Mouse (Mus musculus) kidney, embryonic 14.5 days (tissue): ENCODE measurements around the gene Tecpr2. TPM values are rescaled to one million over a fixed set of nuclear protein-coding genes. Genes with fewer than 3 reads are reported as not detected.

ENCODE experiments used
- ATAC-seq: fragments of 200-750 bp; cut with Nextera tagmentation; 2 replicates; pipeline ENCODE4 v1.8.0; 2017; ENCODE audit warnings: moderate number of reproducible peaks, mild to moderate bottlenecking, moderate TSS enrichment, moderate library complexity; ENCODE audit not compliant: low FRiP score, low TSS enrichment
- H3K27ac ChIP-seq: fragments of 300-500 bp; sonication (generic); 2 replicates; pipeline ENCODE4 v1.5.1; 2014; ENCODE audit warnings: low read depth, mild to moderate bottlenecking, low read length, moderate library complexity, mixed read lengths
- H3K27me3 ChIP-seq: fragments of 300-500 bp; sonication (generic); 2 replicates; pipeline ENCODE4 v1.6.1; 2014; ENCODE audit warnings: mild to moderate bottlenecking, low read length; ENCODE audit not compliant: control insufficient read depth, insufficient read depth
- H3K36me3 ChIP-seq: fragments of 300-500 bp; sonication (generic); 2 replicates; pipeline ENCODE4 v1.6.1; 2014; ENCODE audit warnings: low read length, mixed read lengths; ENCODE audit not compliant: control insufficient read depth, insufficient read depth
- H3K4me1 ChIP-seq: fragments of 300-500 bp; sonication (generic); 2 replicates; pipeline ENCODE4 v1.6.1; 2014; ENCODE audit warnings: low read length, mixed read lengths; ENCODE audit not compliant: control insufficient read depth, insufficient read depth
- H3K4me2 ChIP-seq: fragments of 300-500 bp; sonication (generic); replicated peaks from 2 replicates; pipeline ENCODE4 v1.6.1; 2014; ENCODE audit warnings: low read depth, mild to moderate bottlenecking, low read length
- H3K4me3 ChIP-seq: fragments of 300-500 bp; sonication (generic); 2 replicates; pipeline ENCODE4 v1.5.1; 2014; ENCODE audit warnings: mild to moderate bottlenecking, low read length
- H3K9ac ChIP-seq: fragments of 300-500 bp; sonication (generic); 2 replicates; pipeline ENCODE4 v1.6.1; 2014; ENCODE audit warnings: low read depth, mild to moderate bottlenecking, low read length, moderate library complexity
- H3K9me3 ChIP-seq: fragments of 300-500 bp; sonication (generic); 2 replicates; pipeline ENCODE4 v1.6.1; 2016; ENCODE audit warnings: low read length; ENCODE audit not compliant: control insufficient read depth
- WGBS: fragments of 180-500 bp; shearing (Covaris S2); extraction: QIAGEN DNeasy Blood & Tissue Kit; methylation state at CpG from one replicate; pipeline ENCODE4 v1.1.7; 2014; 5-methylcytosine and 5-hydroxymethylcytosine counted together
- polyA plus RNA-seq: library from polyadenylated mRNA; unstranded; fragments of >200 nt; fragmentation: Nextera tagmentation; extraction: Ambion mirVana; gene quantifications from 2 replicates; pipeline ENCODE4 v1.2.1, GENCODE M21; 2014

Gene Tecpr2
- polyA plus RNA-seq, 1 experiment from 2014 or later, result 3.6 TPM

DNA sequence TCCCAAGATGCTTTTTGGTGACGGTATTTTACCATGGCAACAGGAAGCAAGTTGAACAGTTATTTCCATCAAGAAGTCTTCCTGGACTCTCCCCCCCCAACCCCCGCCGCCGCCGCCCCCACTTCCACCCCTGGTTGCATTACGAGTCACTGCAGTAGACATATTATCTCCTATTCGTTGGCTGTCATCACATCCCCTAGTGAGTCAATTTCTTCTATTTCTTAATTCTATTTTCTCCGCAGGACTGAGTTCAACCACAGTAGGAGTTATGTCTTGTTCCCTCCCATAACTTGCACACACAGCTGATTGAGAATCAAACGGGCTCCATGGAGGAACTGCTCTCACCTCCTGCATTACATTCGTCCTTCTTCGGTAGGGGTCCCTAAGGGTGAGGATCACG lies 958 bp upstream of the Tecpr2 start:
- Histone ChIP-seq H3K27me3 (no peaks in the 10 kb centered on the region), H3K4me3 (peak overlapping the region; percentile 80), H3K9me3 (no peaks in the 10 kb centered on the region), H3K36me3 (peaks cover 4% of the 10 kb centered on the region; the same call in 1 of the 2 replicates), H3K4me2 (peak overlapping the region; percentile 90), H3K27ac (no peak overlapping the region), H3K4me1 (peaks cover 7% of the 10 kb centered on the region), H3K9ac (peak overlapping the region; percentile 69)
- ATAC-seq, result no peak
- 37% methylated on average over 12 of the region's 12 CpGs for WGBS

GRCm38 (mm10) chr12:110888606-110889005 lies 458 bp upstream of the Tecpr2 start:
- H3K4me1 ChIP-seq, result peaks cover 7% of the 10 kb centered on the region
- no peak overlapping the region for H3K27ac ChIP-seq
- ATAC-seq, result no peak; the same call in 1 of the 2 replicates
- 0% methylated on average over 25 of the region's 25 CpGs for WGBS
- peak overlapping the region; percentile 80 for H3K4me3 ChIP-seq
- peak overlapping the region; percentile 90 for H3K4me2 ChIP-seq
- no peaks in the 10 kb centered on the region for H3K27me3 ChIP-seq
- peak overlapping the region; percentile 69 for H3K9ac ChIP-seq
- H3K36me3 ChIP-seq, result peaks cover 2% of the 10 kb centered on the region; the same call in 1 of the 2 replicates
- H3K9me3 ChIP-seq, result no peaks in the 10 kb centered on the region

GRCm38 (mm10) chr12:110891887-110892286 lies 2.8 kb downstream of the Tecpr2 start:
- no peak for ATAC-seq
- no peaks in the 10 kb centered on the region for H3K9me3 ChIP-seq
- H3K27ac ChIP-seq, result no peak overlapping the region
- H3K4me1 ChIP-seq, result peaks cover 7% of the 10 kb centered on the region
- 100% methylated on average over 1 of the region's 1 CpGs for WGBS
- H3K36me3 ChIP-seq, result no peaks in the 10 kb centered on the region; the same call in 1 of the 2 replicates
- no peak overlapping the region for H3K4me2 ChIP-seq
- H3K4me3 ChIP-seq, result no peak overlapping the region
- no peaks in the 10 kb centered on the region for H3K27me3 ChIP-seq
- no peak overlapping the region for H3K9ac ChIP-seq

DNA sequence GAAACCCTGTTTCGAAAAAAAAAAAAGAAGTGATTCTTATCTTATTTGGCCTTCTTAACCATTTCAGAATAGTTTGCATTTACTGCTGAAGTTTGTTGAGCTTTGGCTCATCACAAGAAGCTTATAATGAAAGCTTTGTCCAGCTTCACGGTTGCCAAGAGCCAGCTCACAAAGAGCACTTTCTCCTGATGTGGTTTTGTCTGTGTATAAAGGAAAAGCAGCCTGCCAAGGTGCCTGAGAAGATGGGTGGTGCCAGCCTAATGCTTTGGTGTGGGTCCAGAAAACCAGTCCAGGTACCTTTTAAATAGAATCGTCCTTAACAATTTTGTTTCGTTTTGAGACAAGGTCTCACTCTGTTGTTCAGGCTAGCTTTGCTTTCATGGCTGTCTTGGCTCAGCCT lies 13.0 kb downstream of the Tecpr2 start:
- H3K36me3 ChIP-seq, result no peaks in the 10 kb centered on the region; the same call in 1 of the 2 replicates
- H3K4me3 ChIP-seq, result no peak overlapping the region
- no peak for ATAC-seq
- H3K9ac ChIP-seq, result no peak overlapping the region
- H3K4me2 ChIP-seq, result no peak overlapping the region
- H3K9me3 ChIP-seq, result no peaks in the 10 kb centered on the region
- no peaks in the 10 kb centered on the region for H3K27me3 ChIP-seq
- no peaks in the 10 kb centered on the region for H3K4me1 ChIP-seq
- 92% methylated on average over 4 of the region's 4 CpGs for WGBS
- no peak overlapping the region for H3K27ac ChIP-seq

DNA sequence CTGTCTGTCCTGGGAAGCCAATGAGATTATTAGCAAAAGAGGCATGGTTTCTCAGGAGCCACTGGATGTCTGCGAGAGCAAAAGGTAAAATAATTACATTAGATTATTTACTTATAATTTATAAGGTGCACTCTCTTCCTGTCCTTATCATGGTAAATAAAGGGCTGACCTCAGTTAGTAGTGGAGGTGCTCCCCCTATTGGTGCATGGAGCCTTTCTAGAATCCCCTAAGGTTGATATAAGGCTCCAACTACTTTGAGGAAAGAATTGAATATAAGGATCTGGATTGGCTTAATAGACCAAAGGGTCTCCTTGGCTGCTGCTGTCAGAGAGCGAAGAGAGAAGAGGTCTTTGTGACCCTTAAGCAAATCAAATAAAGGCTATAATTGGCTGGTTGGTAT lies 14.5 kb downstream of the Tecpr2 start:
- Histone ChIP-seq H3K27me3 (no peaks in the 10 kb centered on the region), H3K9ac (no peak overlapping the region), H3K9me3 (no peaks in the 10 kb centered on the region), H3K4me3 (no peak overlapping the region), H3K36me3 (no peaks in the 10 kb centered on the region; the same call in 1 of the 2 replicates), H3K4me1 (no peaks in the 10 kb centered on the region), H3K27ac (no peak overlapping the region), H3K4me2 (no peak overlapping the region)
- no peak for ATAC-seq
- 96% methylated on average over 2 of the region's 2 CpGs for WGBS

DNA sequence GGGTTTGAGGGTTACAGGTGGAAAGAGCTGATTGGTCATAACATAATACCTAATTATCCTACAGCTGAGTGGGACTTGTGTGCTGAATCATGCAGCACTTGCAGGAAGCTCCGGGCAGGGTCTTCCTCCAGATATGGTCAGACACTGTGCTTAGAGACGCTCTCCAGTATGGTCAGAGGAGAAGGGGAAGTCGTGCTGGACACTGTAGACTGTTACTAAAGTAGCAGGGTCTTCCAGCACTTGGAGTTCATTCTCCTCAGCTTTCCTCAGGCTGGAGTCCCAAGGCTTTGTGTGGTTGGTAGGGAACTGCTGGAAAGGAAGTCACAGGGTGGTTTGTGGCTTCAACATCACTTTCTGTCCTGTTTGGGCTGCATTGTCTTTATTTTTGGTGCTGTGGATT lies 18.8 kb downstream of the Tecpr2 start:
- H3K36me3 ChIP-seq, result no peaks in the 10 kb centered on the region; the same call in 1 of the 2 replicates
- no peak overlapping the region for H3K9ac ChIP-seq
- H3K4me1 ChIP-seq, result no peaks in the 10 kb centered on the region
- H3K4me3 ChIP-seq, result no peak overlapping the region
- no peak overlapping the region for H3K27ac ChIP-seq
- no peak overlapping the region for H3K4me2 ChIP-seq
- WGBS, result 82% methylated on average over 3 of the region's 3 CpGs
- no peaks in the 10 kb centered on the region for H3K9me3 ChIP-seq
- ATAC-seq, result no peak
- H3K27me3 ChIP-seq, result no peaks in the 10 kb centered on the region

DNA sequence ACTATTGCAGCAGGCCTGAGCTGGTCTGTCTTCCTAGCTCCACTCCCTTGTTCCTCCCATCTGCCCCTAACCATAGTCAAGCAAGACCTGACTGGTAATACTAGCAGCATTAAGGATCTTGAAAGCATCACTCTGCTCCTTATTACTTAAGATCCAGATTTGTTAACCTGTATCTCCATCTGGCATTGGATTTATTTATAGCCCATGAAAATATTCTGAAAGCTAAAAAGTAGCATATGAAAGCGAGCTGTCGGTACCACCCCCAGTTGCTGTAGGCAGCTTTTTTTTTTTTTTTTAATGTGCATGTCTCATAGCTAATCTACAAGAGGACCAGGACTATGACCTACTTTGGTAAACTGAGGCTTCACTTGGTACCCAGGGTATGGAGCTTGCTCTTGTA lies 20.9 kb downstream of the Tecpr2 start:
- Histone ChIP-seq H3K9ac (no peak overlapping the region), H3K4me1 (no peaks in the 10 kb centered on the region), H3K27ac (no peak overlapping the region), H3K27me3 (no peaks in the 10 kb centered on the region), H3K4me3 (no peak overlapping the region), H3K4me2 (no peak overlapping the region), H3K9me3 (no peaks in the 10 kb centered on the region), H3K36me3 (no peaks in the 10 kb centered on the region; the same call in 1 of the 2 replicates)
- whole genome bisulfite sequencing, result 89% methylated on average over 2 of the region's 2 CpGs
- no peak for ATAC-seq

- no peak for ATAC-seq
- no peak overlapping the region for H3K27ac ChIP-seq
- H3K4me2 ChIP-seq, result no peak overlapping the region
- no peaks in the 10 kb centered on the region for H3K4me1 ChIP-seq
- H3K27me3 ChIP-seq, result no peaks in the 10 kb centered on the region
- H3K4me3 ChIP-seq, result no peak overlapping the region
- H3K36me3 ChIP-seq, result peaks cover 20% of the 10 kb centered on the region
- H3K9me3 ChIP-seq, result no peaks in the 10 kb centered on the region
- WGBS, result 87% methylated on average over 9 of the region's 9 CpGs
- no peak overlapping the region for H3K9ac ChIP-seq
These were observed 26.7 kb downstream of the Tecpr2 start for GRCm38 (mm10) chr12:110915761-110916160.

- no peak for ATAC-seq
- 86% methylated on average over 4 of the region's 4 CpGs for WGBS
- Histone ChIP-seq H3K4me2 (no peak overlapping the region), H3K9me3 (no peaks in the 10 kb centered on the region), H3K9ac (no peak overlapping the region), H3K4me1 (no peaks in the 10 kb centered on the region), H3K36me3 (peaks cover 25% of the 10 kb centered on the region), H3K27ac (no peak overlapping the region), H3K27me3 (no peaks in the 10 kb centered on the region), H3K4me3 (no peak overlapping the region)
These were observed 31.2 kb downstream of the Tecpr2 start for GRCm38 (mm10) chr12:110920254-110920653.
